Mouse (Mus musculus) small intestine, adult 2 months (tissue): ENCODE measurements around the gene Zfp819.

Experiments
- CTCF ChIP-seq: fragments of 200-500 bp; IDR thresholded peaks from 2 replicates; pipeline ENCODE4 v1.5.1; 2012; ENCODE audit warnings: low read depth, mild to moderate bottlenecking, control low read depth, inconsistent platforms, low read length, moderate library complexity, mixed read lengths; ENCODE audit not compliant: insufficient replicate concordance, insufficient read length; ENCODE audit errors: extremely low read depth
- POLR2A ChIP-seq: fragments of 200-500 bp; IDR thresholded peaks from 2 replicates; pipeline ENCODE4 v1.6.1; 2012; ENCODE audit warnings: low read depth, mild to moderate bottlenecking, control low read depth, inconsistent platforms, low read length, moderate library complexity

DNA sequence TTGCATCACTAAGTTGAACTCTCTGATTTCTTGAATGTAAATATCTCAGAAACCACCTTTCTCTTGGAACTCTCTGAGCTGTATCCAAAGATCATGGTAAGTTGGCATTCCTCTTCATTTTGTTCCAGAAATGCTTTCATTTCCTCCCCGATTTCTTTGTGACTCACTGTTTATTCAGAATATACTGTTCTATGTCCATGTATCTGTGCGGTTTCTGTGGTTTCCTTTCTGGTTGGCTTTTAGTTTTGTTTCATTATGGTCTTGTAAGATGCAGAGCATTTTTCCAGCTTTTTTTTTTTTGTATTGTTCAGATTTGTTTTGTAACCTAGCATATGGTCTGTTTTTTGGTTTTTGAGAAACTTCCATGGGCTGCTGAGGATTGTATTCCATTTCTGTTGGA lies 35.8 kb upstream of the Zfp819 start:
- TF ChIP-seq POLR2A (no peak), CTCF (no peak)
